Mouse (Mus musculus): ENCODE measurements around the gene Rec114. TPM values are rescaled to one million over a fixed set of nuclear protein-coding genes. Genes with fewer than 3 reads are reported as not detected.

The Rec114 gene
- 6.4 and 6.9 TPM in 2 replicates for polyA plus RNA-seq (2014; fragmentation: Nextera tagmentation; extraction: Ambion mirVana)

DNA sequence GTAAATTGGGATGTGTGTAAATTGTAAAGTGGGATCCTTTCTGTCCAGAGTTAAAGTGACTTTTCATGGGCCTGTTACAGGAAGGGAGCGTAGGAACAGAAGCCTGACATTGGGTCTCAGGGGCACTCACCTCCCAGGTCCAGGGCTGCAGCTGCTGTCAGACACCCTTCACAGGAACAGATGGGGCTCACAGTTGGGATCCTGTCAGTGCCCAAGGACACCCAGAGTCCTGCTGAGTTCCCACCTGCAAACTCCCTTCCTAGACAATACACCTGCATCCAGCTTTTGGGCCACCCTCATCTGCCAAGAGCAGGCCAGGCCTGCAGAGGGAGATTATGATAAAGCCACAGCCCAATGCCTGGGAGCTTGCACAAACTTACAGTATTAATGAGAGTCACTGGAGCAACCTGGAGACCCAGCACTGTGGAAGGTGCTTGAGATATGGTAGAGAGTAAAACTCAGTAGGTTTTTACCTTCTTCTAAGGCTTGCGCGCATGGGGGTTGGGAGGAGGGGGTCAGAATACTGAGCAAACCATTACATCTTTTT, at the start of gene Rec114:
TSS of gene Rec114 (minus strand) at position 263 of the 547 bp plus-strand sequence.
- H3K27ac ChIP-seq (replicated peaks in 1 of 2; ENCODE audit: control insufficient read depth in 1 of 2, insufficient read depth in 1 of 2, low read depth in 2 of 2, low read length in 2 of 2): no peak within 1 kb of the TSS
- H3K9ac ChIP-seq (ENCODE audit: low read length): no peak within 1 kb of the TSS
- no peaks in the 10 kb centered on the region for H3K27me3 ChIP-seq (ENCODE audit: control insufficient read depth, insufficient read depth, low read length)
- WGBS: 99% methylated on average over 3 of the region's 3 CpGs
- H3K9me3 ChIP-seq (ENCODE audit: control insufficient read depth, low read length): no peaks in the 10 kb centered on the region
- H3K4me1 ChIP-seq (ENCODE audit: control insufficient read depth in 2 of 2, insufficient read depth in 2 of 2, low read length in 2 of 2): peaks cover 7% of the 10 kb centered on the region in 2 experiments; a peak in 2 of 4 replicates
- no peak within 1 kb of the TSS for H3K4me2 ChIP-seq (ENCODE audit: low read length)
- ATAC-seq (ENCODE audit: insufficient number of reproducible peaks, insufficient read depth, low FRiP score, low read depth): no peak
- H3K36me3 ChIP-seq (ENCODE audit: control insufficient read depth, insufficient read depth, low read length): no peaks in the 10 kb centered on the region
- no peak within 1 kb of the TSS for H3K4me3 ChIP-seq (ENCODE audit: control insufficient read depth in 1 of 2, insufficient read depth in 1 of 2, low read depth in 1 of 2, low read length in 2 of 2)

DNA sequence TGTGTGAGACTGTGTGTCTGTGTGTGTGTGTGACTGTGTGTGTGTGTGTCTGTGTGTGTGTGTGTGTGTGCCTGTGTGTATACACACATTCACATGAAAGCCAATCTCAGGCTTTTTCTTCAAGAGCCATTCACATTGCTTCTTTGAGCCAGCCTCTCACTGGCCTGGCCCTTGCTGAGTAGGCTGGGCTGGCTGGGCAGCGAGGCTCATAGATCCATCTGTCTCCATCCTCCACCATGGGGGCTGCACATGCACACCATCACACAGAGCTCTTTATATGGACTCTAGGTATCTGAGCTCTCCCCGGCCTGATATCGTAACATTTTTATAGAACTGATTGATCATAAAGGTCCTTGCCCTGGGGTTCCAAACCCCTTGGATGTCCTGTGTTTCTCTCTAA, 45.7 kb upstream of the Rec114 start:
- no peaks in the 10 kb centered on the region; a peak in 1 of 4 replicates for H3K4me1 ChIP-seq (ENCODE audit: control insufficient read depth in 2 of 2, insufficient read depth in 2 of 2, low read length in 2 of 2)
- H3K9ac ChIP-seq (ENCODE audit: low read length): no peak overlapping the region
- no peak overlapping the region for H3K4me2 ChIP-seq (ENCODE audit: low read length)
- no peaks in the 10 kb centered on the region for H3K27me3 ChIP-seq (ENCODE audit: control insufficient read depth, insufficient read depth, low read length)
- WGBS: 80% methylated on average over 3 of the region's 3 CpGs
- H3K9me3 ChIP-seq (ENCODE audit: control insufficient read depth, low read length): no peaks in the 10 kb centered on the region
- no peak for ATAC-seq (ENCODE audit: insufficient number of reproducible peaks, insufficient read depth, low FRiP score, low read depth)
- no peak overlapping the region for H3K27ac ChIP-seq (replicated peaks in 1 of 2; ENCODE audit: control insufficient read depth in 1 of 2, insufficient read depth in 1 of 2, low read depth in 2 of 2, low read length in 2 of 2)
- H3K4me3 ChIP-seq (ENCODE audit: control insufficient read depth in 1 of 2, insufficient read depth in 1 of 2, low read depth in 1 of 2, low read length in 2 of 2): no peak overlapping the region
- H3K36me3 ChIP-seq (ENCODE audit: control insufficient read depth, insufficient read depth, low read length): no peaks in the 10 kb centered on the region

DNA sequence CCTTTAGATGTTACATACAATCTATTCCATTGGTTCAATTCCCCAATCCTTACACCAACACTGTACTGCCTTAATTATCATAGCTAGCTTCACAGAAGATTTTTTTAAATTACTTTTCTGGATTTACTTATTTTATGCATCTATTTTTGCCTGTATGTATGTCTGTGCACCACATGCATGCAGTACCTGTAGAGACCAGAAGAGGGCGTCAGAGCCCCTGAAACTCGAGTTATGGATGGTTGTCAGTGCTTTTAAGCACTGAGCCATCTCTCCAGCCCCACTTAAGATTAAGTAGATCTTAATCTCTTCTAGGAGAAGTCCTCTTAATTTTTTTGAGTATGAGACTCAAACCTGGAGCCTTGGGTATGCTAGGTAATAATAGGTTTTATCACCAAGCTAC, 31.6 kb upstream of the Rec114 start:
- no peaks in the 10 kb centered on the region for H3K9me3 ChIP-seq (ENCODE audit: control insufficient read depth, low read length)
- no peaks in the 10 kb centered on the region for H3K4me1 ChIP-seq (ENCODE audit: control insufficient read depth in 2 of 2, insufficient read depth in 2 of 2, low read length in 2 of 2)
- no peak overlapping the region for H3K4me3 ChIP-seq (ENCODE audit: control insufficient read depth in 1 of 2, insufficient read depth in 1 of 2, low read depth in 1 of 2, low read length in 2 of 2)
- H3K36me3 ChIP-seq (ENCODE audit: control insufficient read depth, insufficient read depth, low read length): no peaks in the 10 kb centered on the region
- H3K27me3 ChIP-seq (ENCODE audit: control insufficient read depth, insufficient read depth, low read length): no peaks in the 10 kb centered on the region
- no peak for ATAC-seq (ENCODE audit: insufficient number of reproducible peaks, insufficient read depth, low FRiP score, low read depth)
- WGBS: 27% methylated on average over 2 of the region's 2 CpGs
- no peak overlapping the region for H3K4me2 ChIP-seq (ENCODE audit: low read length)
- no peak overlapping the region for H3K9ac ChIP-seq (ENCODE audit: low read length)
- no peak overlapping the region for H3K27ac ChIP-seq (replicated peaks in 1 of 2; ENCODE audit: control insufficient read depth in 1 of 2, insufficient read depth in 1 of 2, low read depth in 2 of 2, low read length in 2 of 2)

DNA sequence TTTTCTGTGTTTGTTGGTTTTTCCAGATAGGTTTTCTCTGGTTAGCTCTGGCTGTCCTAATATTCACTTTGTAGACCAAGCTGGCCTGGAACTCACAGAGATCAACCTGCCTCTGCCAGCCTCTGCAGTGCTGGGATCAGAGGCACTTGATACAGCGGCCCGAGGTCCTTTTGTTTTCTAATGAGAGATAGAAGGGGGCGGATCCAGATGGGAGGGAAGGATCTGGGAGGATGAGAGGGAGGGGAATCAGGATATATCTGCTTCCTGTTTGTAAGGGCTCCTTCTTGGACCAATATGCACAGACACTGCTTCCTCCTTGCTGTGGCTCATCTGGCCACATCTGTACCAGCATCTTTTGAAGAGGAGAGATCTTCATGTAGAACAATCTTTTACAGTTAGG, 31.0 kb upstream of the Rec114 start:
- no peaks in the 10 kb centered on the region for H3K36me3 ChIP-seq (ENCODE audit: control insufficient read depth, insufficient read depth, low read length)
- WGBS: 51% methylated on average over 3 of the region's 3 CpGs
- H3K4me3 ChIP-seq (ENCODE audit: control insufficient read depth in 1 of 2, insufficient read depth in 1 of 2, low read depth in 1 of 2, low read length in 2 of 2): no peak overlapping the region
- H3K9me3 ChIP-seq (ENCODE audit: control insufficient read depth, low read length): no peaks in the 10 kb centered on the region
- no peak overlapping the region for H3K9ac ChIP-seq (ENCODE audit: low read length)
- H3K27ac ChIP-seq (replicated peaks in 1 of 2; ENCODE audit: control insufficient read depth in 1 of 2, insufficient read depth in 1 of 2, low read depth in 2 of 2, low read length in 2 of 2): no peak overlapping the region
- no peak overlapping the region for H3K4me2 ChIP-seq (ENCODE audit: low read length)
- H3K4me1 ChIP-seq (ENCODE audit: control insufficient read depth in 2 of 2, insufficient read depth in 2 of 2, low read length in 2 of 2): 0 out of 4 replicates have a peak, but pooled peaks cover 0 to 3% of the 10 kb centered on the region in 2 experiments
- no peaks in the 10 kb centered on the region for H3K27me3 ChIP-seq (ENCODE audit: control insufficient read depth, insufficient read depth, low read length)
- ATAC-seq (ENCODE audit: insufficient number of reproducible peaks, insufficient read depth, low FRiP score, low read depth): no peak

DNA sequence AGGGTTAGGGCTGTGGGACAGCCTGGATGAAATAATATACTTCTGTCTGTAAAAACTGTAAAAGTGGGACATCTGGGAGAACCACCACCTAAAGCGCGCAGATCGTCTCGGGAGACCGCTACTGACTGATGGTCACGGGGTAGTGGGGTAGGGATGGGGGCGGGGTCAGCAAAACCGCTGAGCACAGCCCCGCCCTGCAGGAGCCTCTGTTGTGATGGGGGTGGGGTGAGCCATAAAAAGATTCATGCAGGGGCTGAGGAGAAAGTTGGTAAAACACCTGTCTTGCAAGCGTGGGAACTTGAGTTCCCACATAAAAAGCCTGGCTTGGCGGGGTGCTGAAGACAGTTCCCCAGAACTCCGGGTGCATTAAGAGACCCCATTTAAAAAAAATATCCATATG, 26.2 kb upstream of the Rec114 start:
- 53% methylated on average over 12 of the region's 12 CpGs for WGBS
- Histone ChIP-seq H3K4me2 (ENCODE audit: low read length) (peak overlapping the region; percentile 23), H3K27me3 (ENCODE audit: control insufficient read depth, insufficient read depth, low read length) (no peaks in the 10 kb centered on the region), H3K4me3 (ENCODE audit: control insufficient read depth in 1 of 2, insufficient read depth in 1 of 2, low read depth in 1 of 2, low read length in 2 of 2) (no peak overlapping the region), H3K36me3 (ENCODE audit: control insufficient read depth, insufficient read depth, low read length) (no peaks in the 10 kb centered on the region), H3K27ac (replicated peaks in 1 of 2; ENCODE audit: control insufficient read depth in 1 of 2, insufficient read depth in 1 of 2, low read depth in 2 of 2, low read length in 2 of 2) (no peak overlapping the region), H3K4me1 (ENCODE audit: control insufficient read depth in 2 of 2, insufficient read depth in 2 of 2, low read length in 2 of 2) (0 out of 4 replicates have a peak, but pooled peaks cover 0 to 3% of the 10 kb centered on the region in 2 experiments), H3K9ac (ENCODE audit: low read length) (no peak overlapping the region), H3K9me3 (ENCODE audit: control insufficient read depth, low read length) (0 out of 2 replicates have a peak, but pooled peaks cover 3% of the 10 kb centered on the region)
- no peak for ATAC-seq (ENCODE audit: insufficient number of reproducible peaks, insufficient read depth, low FRiP score, low read depth)

DNA sequence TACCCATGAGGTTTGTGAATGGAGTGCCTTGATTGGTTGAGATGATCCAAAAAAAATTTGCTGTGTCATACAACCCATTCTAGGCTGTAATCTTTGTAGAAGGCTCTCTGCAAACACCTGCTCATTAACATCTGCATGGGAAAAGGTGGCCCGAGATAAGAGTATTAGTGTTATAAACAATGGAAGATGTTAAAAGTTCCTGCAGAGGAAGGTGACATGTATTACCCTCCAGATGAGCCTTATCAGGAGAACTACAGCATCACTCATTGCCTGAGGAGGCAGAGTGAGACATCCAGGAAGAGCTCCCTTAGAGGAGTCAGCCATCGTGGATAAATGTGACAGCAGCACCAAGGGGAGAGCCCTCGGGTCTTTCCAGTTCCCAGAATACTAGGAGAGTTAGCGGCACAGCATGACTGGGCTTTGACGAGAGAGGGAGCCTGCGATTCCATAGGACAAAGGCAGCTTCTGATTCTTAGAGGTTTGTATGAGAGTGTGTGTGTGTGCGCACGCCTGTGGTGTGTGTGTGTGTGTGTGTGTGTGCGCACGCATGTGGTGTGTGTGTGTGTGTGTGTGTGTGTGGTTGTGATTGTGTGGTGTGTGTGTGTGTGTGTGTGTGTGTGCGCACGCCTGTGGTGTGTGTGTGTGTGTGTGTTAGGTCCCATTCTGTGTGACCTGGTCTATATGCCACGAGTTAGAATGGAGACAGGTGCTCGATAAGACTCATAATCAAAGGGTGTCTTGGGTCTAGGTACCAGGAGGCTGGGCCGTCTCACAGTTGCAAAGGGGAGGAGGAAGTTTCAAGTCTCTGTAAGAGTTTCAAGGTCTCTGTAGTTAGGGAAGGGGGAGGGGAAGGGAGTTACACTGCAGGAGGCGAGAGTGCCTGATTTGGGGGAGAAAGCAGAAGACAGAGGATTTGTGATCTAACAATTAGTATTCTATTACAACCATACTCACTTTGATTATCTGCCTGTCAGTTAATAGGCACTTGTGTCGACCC, 23.5 kb upstream of the Rec114 start:
- H3K9me3 ChIP-seq (ENCODE audit: control insufficient read depth, low read length): 0 out of 2 replicates have a peak, but pooled peaks cover 3% of the 10 kb centered on the region
- no peaks in the 10 kb centered on the region for H3K36me3 ChIP-seq (ENCODE audit: control insufficient read depth, insufficient read depth, low read length)
- peaks cover 2 to 5% of the 10 kb centered on the region in 2 experiments; a peak in 2 of 4 replicates for H3K4me1 ChIP-seq (ENCODE audit: control insufficient read depth in 2 of 2, insufficient read depth in 2 of 2, low read length in 2 of 2)
- H3K4me2 ChIP-seq (ENCODE audit: low read length): no peak overlapping the region
- H3K9ac ChIP-seq (ENCODE audit: low read length): no peak overlapping the region
- H3K27ac ChIP-seq (replicated peaks in 1 of 2; ENCODE audit: control insufficient read depth in 1 of 2, insufficient read depth in 1 of 2, low read depth in 2 of 2, low read length in 2 of 2): no peak overlapping the region
- H3K27me3 ChIP-seq (ENCODE audit: control insufficient read depth, insufficient read depth, low read length): no peaks in the 10 kb centered on the region
- H3K4me3 ChIP-seq (ENCODE audit: control insufficient read depth in 1 of 2, insufficient read depth in 1 of 2, low read depth in 1 of 2, low read length in 2 of 2): no peak overlapping the region
- peak; percentile 98 for ATAC-seq (ENCODE audit: insufficient number of reproducible peaks, insufficient read depth, low FRiP score, low read depth)
- 64% methylated on average over 16 of the region's 17 CpGs for WGBS

DNA sequence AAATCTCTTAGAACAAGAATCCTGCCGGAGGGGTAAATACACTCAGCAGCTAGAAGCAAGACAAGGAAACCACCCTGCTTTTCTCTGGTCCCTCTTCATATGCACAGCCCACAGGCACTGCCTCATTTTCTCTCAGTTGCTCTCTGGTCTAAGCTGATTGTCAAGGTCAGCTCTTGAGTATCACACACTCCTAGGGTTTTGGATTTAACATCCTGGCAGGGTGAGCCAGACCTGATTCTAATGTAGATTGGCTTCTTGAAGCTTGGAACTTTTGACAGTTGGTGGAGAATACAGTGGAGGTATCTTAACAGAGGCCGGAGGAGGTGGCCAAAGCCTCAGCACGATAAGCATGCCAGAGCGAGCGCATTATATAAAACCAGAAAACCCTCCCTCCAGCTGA, 20.6 kb upstream of the Rec114 start:
- no peak for ATAC-seq (ENCODE audit: insufficient number of reproducible peaks, insufficient read depth, low FRiP score, low read depth)
- Histone ChIP-seq H3K4me1 (ENCODE audit: control insufficient read depth in 2 of 2, insufficient read depth in 2 of 2, low read length in 2 of 2) (peaks cover 2% of the 10 kb centered on the region in 2 experiments; a peak in 2 of 4 replicates), H3K27me3 (ENCODE audit: control insufficient read depth, insufficient read depth, low read length) (no peaks in the 10 kb centered on the region), H3K4me3 (ENCODE audit: control insufficient read depth in 1 of 2, insufficient read depth in 1 of 2, low read depth in 1 of 2, low read length in 2 of 2) (no peak overlapping the region), H3K36me3 (ENCODE audit: control insufficient read depth, insufficient read depth, low read length) (no peaks in the 10 kb centered on the region), H3K9me3 (ENCODE audit: control insufficient read depth, low read length) (0 out of 2 replicates have a peak, but pooled peaks cover 3% of the 10 kb centered on the region), H3K9ac (ENCODE audit: low read length) (no peak overlapping the region), H3K4me2 (ENCODE audit: low read length) (no peak overlapping the region), H3K27ac (replicated peaks in 1 of 2; ENCODE audit: control insufficient read depth in 1 of 2, insufficient read depth in 1 of 2, low read depth in 2 of 2, low read length in 2 of 2) (no peak overlapping the region)
- 62% methylated on average over 5 of the region's 5 CpGs for WGBS

All from heart, embryonic 14.5 days (tissue).